Mouse (Mus musculus): Measurements from ENCODE around the gene Gm13420.

GRCm38 (mm10) chr2:29731545-29731944, 19.9 kb downstream of the Gm13420 start:
- TF ChIP-seq EP300 (IDR thresholded peaks at IDR 0.05; ENCODE audit: low read depth) (no peak), CTCF (IDR thresholded peaks at IDR 0.05; ENCODE audit: low read depth) (peak; percentile 63)

All from heart, postnatal 0 days (tissue).